Mouse (Mus musculus): Measurements from ENCODE around the gene Xpo4.

- no peak for TF ChIP-seq CTCF (IDR thresholded peaks at IDR 0.05; ENCODE audit: insufficient read depth, low read depth, low read length)
- TF ChIP-seq POLR2A (IDR thresholded peaks at IDR 0.05; ENCODE audit: insufficient read depth, low read depth, low read length), result no peak
Observed at GRCm38 (mm10) chr14:57546131-57546530, 119.1 kb downstream of the Xpo4 start.
